Mouse (Mus musculus) adrenal gland, postnatal 36 days (tissue): Measurements from ENCODE around the gene Pcdh15. TPM values are rescaled to one million over a fixed set of nuclear protein-coding genes. Genes with fewer than 3 reads are reported as not detected.

Experiments
- DNase-seq, 2 experiments: peaks; one replicate each; pipeline ENCODE4 v3.0.0; 2021; ENCODE audit warnings: mixed read lengths in 1 of 2
- long read RNA-seq, 2 experiments: library from polyadenylated mRNA; stranded (forward); transcript quantifications; one replicate each; pipeline ENCODE4 v2.0.0; 2021; ENCODE audit warnings: borderline sequencing depth in 2 of 2
- total RNA-seq, 2 experiments: library from RNA; stranded (reverse); gene quantifications; 2 replicates each; pipeline ENCODE4 v1.2.3; 2021

Pcdh15 gene
- 1 to 10 TPM; 4.1 to 4.3 TPM for total RNA-seq
- long read RNA-seq, experiment 1, partial matches to known transcripts: 1 of 3 reads
- long read RNA-seq, experiment 1, other reads (novel, unspliced or antisense): 2 of 3 reads
- long read RNA-seq, experiment 2: 0 reads

DNA sequence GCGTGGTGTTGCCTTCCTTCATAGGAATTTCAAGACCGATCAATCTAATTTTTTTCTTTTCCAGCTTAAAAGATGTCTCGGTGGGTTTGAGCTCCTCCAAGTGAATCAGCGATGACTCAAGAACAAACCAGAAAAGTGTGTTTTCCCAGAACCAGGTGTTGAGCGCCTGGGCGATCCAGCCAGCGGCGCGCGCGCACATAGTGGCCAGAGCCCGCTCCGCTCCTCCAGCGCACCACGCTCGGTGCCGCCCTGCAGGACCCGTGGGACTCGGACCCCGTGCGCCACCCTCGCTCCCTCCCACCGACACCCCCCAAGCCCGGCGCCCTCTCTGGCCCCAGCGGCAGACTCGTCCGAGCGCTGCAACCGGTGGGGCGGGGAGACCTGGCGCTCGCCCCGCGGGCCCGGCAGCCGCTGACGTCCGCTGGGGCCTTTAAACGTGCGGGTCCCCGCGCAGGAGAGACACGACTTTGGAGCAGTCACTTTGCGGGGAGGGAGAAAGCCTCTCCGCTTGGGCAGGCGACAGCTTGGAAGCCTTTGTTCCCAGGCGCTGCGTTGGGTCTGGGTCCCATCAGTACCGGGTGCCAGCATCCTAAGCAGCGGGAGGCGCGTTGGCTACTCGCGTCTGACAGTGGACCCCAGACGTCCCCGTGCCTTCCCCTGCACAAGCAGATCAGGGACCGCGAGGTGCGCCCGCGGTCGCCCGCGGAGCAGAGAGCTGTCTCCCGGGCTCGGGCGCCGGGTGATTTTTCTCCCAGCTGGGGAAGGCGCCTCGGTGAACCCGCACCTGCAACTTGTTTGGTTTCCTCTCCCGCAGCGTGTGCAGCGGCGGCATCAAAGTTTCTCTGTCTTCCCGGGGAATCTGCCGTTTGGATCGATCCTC is at the start of gene Pcdh15:
Pcdh15 (plus strand) TSS at position 377 of the 880 bp plus-strand sequence.
- DNase-seq: no peak

DNA sequence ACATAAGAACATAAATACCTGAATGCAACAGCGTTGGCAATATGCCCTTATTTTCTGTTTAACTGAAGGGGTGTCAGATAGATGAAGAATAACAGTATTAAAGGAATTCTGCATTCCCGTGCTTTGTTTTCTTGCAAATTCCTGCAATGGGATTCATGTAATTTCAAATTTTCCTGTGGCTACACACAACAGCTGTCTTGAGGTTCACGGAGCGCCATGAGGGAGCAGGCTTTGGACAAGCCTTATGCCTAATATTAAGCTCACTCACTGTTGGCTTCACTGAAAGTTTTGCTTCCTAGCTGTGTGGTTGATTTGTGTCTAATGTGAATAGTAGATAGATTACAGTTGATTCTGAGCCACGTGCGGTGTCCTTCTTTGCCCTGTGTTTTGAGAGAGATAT is 47.1 kb upstream of the Pcdh15 start:
- DNase-seq: no peak

- no peak for DNase-seq
Measured at GRCm38 (mm10) chr10:73059726-73060230, 39.4 kb upstream of the Pcdh15 start.

- DNase-seq: no peak
Measured at GRCm38 (mm10) chr10:73086703-73087102, 12.4 kb upstream of the Pcdh15 start.

DNA sequence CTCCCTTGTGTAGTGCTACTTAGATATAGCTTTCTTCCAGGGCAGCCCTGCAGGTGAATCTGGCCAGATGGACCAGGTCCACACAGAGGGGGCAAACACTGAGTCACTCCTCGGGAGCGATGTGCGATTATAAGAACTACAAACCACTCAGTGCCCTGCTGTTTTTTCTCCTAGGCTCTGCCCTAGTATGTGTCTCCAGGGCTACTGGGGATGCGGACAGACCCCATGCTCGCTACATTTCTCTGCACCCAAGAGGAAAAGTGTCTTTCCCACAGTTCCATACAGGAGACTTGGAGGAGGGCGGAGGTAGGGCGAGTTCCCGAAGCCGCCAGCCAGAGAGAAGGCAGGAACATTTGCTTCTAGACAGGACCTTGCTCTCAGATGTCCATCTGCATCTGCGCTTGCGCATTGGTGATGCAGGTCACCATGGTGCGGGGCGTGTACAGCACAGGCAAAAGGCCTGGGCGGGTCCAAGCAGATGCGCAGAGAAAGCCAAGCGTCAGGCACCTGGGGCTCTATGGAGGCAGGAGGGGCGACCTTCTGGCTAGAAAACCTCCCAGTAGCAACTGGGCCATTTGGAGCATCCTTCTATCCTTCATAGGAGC is 2.5 kb upstream of the Pcdh15 start:
- peak; percentile 5 to 6 for DNase-seq

GRCm38 (mm10) chr10:73097176-73097575 is 2.0 kb upstream of the Pcdh15 start:
- no peak for DNase-seq

- DNase-seq: peak; percentile 59 to 67
Measured at GRCm38 (mm10) chr10:73097979-73098378, 1.2 kb upstream of the Pcdh15 start.

DNA sequence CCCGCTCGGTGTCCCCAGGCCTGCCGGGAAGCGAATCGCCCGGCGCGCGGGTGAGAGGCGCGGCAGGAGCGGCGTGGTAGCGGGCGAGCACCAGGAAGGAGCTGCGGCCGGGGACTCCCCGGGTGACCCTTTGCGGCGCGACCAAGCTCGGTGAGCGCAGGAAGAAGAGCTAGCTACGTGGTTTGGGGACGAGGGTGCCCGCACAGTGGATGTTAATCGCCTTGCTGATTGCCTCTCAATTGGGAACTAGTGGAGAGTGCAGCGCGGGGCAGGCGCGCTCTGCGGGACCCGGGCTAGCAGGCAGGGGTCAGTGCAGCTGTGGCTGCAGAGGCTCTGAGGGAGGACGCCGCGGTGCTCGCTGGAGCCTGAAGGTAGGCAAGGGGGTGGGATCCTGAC is 702 bp downstream of the Pcdh15 start:
- DNase-seq: peak in 1 of 2 experiments; percentile 5

- peak; percentile 29 to 40 for DNase-seq
Measured at GRCm38 (mm10) chr10:73103383-73103994, 4.3 kb downstream of the Pcdh15 start.

GRCm38 (mm10) chr10:73105893-73106292 is 6.8 kb downstream of the Pcdh15 start:
- peak; percentile 46 to 53 for DNase-seq

DNA sequence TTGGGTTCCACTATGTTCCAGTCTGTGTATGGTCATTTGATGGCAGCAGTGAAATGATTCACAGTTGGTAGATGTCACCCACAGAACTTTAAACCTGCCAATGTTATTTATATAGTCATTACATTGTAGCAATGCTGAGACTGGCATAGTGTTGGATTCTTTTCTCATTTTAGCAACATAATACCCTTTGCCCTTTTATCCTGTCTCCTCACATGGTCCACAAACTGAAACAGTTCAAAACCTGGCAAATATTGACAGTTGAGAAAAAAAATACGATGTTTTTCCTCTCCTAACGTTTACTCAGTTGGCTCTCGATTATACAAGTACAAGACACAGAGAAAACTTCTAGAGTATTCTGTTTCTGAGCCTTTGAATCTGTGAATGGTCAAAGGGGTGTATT is 38.8 kb downstream of the Pcdh15 start:
- DNase-seq: no peak

DNA sequence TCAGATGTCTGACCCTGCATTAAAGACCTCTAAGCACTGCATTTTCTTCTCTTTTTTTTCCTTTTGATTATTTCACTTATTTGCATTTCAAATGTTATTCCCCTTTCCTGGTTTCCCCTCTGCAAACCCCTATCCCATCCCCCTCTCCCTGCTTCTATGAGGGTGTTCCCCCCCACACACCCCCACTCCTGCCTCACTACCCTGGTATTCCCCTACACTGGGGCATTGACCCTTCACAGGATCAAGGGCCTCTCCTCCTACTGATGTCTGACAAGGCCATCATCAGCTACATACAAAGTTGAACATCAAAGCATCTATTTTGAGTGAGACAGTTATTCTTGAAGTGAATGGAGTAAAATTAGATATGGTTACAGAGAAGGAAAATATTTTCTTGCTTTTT is 48.4 kb downstream of the Pcdh15 start:
- no peak for DNase-seq

- DNase-seq: no peak
Measured at GRCm38 (mm10) chr10:73147978-73148377, 48.8 kb downstream of the Pcdh15 start.

DNA sequence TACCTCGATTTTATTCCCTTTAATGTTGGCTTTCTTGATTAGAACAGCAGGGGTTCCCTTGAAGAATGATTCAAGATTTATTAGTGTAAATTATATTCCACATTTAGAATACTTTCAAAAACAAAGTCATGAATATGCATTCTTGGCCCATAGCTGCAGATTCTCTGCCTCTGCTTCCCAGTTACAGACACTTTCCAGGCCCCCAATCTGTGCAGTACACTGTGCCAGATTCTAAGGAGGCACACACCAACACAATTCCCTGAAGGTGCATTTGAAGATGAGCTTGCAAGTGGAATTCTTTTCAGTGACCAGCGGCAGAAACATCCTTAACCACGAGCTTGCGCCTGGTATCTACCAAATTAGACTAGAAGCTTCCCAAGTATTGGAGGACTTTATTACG is 55.4 kb downstream of the Pcdh15 start:
- DNase-seq: no peak

DNA sequence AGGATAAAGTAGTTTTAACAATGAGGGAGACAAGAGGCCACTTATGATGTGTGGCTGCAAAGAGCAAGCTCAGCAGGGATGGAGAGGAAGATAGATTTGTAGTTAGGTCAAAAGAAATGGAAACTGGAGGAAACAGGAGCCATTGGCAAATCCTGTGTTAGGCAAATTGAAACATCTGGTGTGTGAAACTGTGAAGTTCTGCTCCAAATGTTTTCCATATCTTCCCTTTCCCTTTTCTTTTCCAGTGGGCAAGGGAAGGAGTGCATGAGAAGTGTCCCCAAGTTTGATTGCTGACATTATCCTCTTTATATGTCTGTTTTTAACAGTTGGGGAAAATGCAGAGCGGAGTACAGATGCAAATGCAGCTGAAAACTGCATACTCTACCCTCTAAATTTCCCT is 62.6 kb downstream of the Pcdh15 start:
- no peak for DNase-seq

DNA sequence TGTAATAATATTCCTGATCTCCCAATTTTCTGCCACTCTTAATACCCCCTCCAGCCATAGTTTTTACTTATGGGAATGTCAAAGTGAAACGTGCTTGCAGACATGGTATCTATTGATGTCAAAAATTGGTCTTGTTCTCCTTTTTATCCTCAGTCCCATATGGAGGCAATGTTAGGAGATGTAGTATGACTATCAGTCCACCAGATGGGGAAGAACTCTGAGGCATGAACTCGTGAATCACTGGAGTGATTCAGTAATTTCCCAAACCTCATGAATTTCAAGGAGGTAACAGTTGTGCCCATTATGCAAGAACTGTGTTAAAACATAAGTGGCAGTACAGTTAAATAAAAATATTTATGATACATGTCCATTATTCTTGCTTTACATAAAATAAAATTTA is 116.9 kb downstream of the Pcdh15 start:
- DNase-seq: no peak

DNA sequence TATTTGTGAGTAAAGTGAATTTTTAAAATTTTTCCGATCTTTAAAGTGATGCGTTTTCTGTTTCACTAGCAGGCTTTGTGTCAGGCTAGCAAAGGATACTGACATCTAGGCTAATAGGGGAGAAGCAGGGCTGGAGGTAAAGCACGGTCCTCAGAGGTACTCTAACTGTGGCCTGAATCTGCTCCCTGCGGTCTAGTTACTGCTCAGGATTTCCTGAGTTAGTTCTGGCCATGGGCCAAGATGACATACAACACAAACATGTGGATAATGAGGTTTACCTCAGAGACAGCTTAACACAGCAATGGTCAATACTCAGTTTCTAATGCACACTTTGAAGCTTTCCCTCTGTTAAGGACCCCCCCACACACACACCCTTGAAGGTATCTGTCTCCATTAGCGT is 143.2 kb downstream of the Pcdh15 start:
- no peak for DNase-seq

DNA sequence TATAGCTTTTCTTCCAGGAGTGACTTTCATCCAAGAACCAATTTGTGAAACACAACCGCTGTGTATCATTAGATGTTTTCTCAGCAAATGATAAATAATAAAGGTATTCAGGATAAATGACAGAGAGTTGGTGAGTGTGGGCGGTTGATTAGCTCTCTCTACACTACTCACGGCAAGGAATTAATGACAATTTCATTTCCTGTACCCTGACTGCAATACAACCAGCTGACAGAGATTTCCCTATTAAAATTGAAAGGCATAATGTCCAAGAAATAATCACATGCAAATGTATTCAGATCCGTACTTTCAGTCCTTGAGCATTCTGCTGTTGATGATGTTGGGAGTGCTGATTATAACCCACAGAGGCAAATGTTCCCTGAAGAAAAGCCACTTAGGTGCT is 181.3 kb downstream of the Pcdh15 start:
- DNase-seq: no peak

DNA sequence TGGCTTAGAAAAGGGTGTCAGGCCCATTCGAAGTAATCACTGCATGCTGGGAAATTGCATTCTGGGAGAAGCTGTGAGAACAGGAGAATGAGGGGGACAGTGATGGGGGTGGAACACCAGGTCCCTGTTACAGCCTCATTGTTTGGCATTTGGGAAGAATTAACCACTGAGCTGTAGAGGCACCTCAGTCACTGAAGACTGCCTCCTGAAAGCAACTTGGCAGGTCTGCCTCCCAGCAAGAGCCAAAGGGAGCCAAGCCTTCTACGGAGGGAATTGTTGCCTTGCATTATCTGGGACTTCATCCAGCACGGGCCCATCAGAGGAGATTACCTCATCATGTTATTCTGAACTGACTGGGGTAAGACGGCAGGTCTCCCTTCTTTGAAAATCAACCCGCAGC is 197.3 kb downstream of the Pcdh15 start:
- no peak for DNase-seq

DNA sequence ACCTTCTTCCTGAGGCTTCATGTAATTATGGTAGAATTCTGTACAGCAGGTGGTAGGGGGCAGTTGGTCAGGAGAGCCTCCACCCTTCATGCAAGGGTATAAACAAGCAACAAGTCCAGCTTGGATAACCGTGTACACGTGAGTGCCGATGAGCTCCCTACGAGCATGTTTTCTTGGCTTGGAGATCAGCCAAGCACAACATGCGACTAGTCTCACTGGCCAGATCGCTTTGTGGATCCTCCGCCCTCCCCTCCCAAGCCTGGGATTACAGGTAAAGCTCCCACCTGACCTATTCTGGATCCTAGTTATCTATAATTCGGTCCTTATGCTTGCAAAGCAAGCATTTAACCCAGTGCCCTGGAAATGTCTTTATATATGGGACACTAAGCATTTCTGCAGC is 202.8 kb downstream of the Pcdh15 start:
- DNase-seq: peak in 1 of 2 experiments; percentile 2

DNA sequence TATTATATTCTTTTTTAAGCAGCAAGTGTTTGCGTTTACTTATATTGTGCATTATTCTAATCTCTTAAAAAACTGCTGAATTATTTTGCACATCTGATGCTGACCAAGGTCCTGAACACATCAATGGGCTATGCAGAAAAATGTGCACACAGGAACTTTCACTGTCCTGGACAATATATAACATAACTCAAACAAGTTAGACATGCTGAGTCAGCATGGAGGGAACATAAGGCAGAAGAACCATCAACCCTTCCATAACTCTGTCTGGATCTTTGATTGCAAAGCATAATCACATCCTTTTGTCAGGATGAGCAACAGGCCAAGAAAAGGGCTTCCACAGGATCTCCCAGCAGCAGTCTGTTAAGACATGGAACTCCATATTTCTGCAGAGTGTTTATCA is 207.5 kb downstream of the Pcdh15 start:
- DNase-seq: no peak

GRCm38 (mm10) chr10:73326861-73327260 is 227.7 kb downstream of the Pcdh15 start:
- DNase-seq: no peak

GRCm38 (mm10) chr10:73333426-73333825 is 234.3 kb downstream of the Pcdh15 start:
- peak in 1 of 2 experiments; percentile 5 for DNase-seq
